Mouse (Mus musculus): ENCODE data around the gene Fam172a.

- no peak for TF ChIP-seq CTCF (IDR thresholded peaks at IDR 0.05; ENCODE audit: borderline replicate concordance, insufficient read depth, low read length)
- no peak for TF ChIP-seq POLR2A (IDR thresholded peaks at IDR 0.05; ENCODE audit: low read depth, low read length)
These were observed 497.2 kb downstream of the Fam172a start for GRCm38 (mm10) chr13:78198871-78199641.
